Mouse (Mus musculus) brown adipose tissue, adult 24 weeks (tissue): ENCODE measurements around the gene Iqcj. TPM values are rescaled to one million over a fixed set of nuclear protein-coding genes. Genes with fewer than 3 reads are reported as not detected.

ENCODE experiments used
- H3K27ac ChIP-seq: fragments of 200-500 bp; replicated peaks from 2 replicates; pipeline ENCODE4 v1.5.1; 2012; ENCODE audit warnings: low read depth, mild to moderate bottlenecking, low read length
- H3K4me1 ChIP-seq: fragments of 200-500 bp; 2 replicates; pipeline ENCODE4 v1.6.1; 2012; ENCODE audit warnings: low read length, mixed read lengths; ENCODE audit not compliant: control insufficient read depth, insufficient read depth, insufficient read length
- H3K4me3 ChIP-seq: fragments of 200-500 bp; 2 replicates; pipeline ENCODE4 v1.5.1; 2012; ENCODE audit warnings: low read depth, mild to moderate bottlenecking, low read length, moderate library complexity; ENCODE audit not compliant: insufficient read depth
- polyA plus RNA-seq: library from polyadenylated mRNA; stranded (reverse); fragments of >200 nt; gene quantifications from 2 replicates; pipeline ENCODE4 v1.2.4, GENCODE M21; 2012; ENCODE audit not compliant: missing spikeins, insufficient read depth, insufficient read length

The Iqcj gene
- polyA plus RNA-seq: not detected in 2 replicates

DNA sequence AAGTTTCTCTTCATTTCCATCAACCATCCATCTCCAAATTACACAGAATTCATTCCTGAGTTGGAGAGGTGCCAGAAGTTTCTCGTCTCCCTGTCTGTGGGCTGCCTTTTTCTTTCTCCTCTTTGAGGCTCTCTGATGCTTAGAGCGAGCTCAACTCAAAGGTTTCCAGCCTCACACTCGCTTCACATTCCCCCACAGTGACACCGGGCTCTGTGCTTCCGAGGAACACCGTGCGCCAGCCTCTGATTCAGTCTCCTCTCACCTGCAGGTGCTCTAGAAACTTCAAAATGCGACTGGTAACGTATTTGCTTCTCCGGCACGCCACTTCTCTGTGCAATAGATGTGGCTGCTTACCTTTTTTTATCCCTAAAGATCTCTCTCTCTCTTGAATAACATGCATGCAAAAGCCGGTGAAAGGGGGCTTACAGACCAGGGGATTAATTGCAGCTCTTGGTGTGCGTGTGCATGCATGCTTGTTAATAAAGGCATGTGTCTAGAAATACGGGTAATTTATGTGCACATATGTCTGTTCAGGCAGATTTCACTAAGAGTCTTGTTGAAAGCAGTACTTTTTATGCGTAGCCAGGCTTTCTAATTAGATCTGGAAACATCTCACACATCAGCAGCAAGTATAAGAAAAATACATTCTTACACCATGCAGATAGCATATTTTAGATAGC is at the start of gene Iqcj, which contains the start of gene Iqschfp:
Iqcj (plus strand) TSS at position 195 of the 680 bp plus-strand sequence.
Iqschfp (plus strand) TSS at position 207 of the 680 bp plus-strand sequence.
- Histone ChIP-seq H3K27ac (no peak within 1 kb of the TSS), H3K4me3 (no peak within 1 kb of the TSS)

DNA sequence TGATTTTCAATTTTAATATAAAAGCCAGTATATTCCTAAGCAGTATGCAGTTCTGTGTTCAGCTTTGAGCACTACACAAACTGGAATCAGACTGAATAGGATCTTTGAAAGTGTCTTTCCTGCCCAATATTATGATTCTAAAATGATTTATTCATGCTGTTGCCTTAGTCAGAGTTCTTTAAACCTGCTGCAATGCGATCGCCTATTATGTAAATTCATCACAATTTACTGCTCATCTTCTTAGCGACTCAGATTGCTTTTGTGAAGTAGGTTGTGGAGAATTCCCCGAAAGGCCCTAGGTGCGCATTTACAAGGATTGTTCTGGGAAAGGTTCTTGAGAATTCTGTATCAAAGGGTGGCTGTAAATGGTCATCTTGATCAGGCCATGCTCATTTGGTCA is 39.6 kb upstream of the Iqcj start:
- Histone ChIP-seq H3K4me3 (no peak overlapping the region), H3K4me1 (no peaks in the 10 kb centered on the region), H3K27ac (no peak overlapping the region)

More for the DNA sequence above, at the start of gene Iqcj, which contains the start of gene Iqschfp:
- no peaks in the 10 kb centered on the region for H3K4me1 ChIP-seq

DNA sequence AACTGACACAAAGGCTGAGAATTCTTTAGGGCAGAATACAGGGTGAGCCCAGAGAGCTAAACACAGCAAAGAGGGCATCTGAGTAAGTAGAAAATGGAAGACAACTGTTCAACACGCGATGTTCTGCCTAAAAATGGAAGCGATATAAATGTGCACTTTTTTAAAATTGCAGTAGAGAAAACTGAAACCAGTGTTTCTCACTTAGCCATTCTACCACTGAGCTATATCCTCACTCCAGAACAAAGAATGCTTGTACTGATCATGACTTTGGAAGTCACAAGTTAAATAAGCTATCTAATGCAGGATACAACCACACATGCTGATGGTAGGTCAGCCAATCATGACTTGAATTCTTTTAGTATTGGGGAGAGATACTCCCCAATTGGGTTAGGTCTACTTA is 30.5 kb upstream of the Iqcj start:
- no peak overlapping the region for H3K27ac ChIP-seq
- H3K4me1 ChIP-seq: no peaks in the 10 kb centered on the region
- H3K4me3 ChIP-seq: no peak overlapping the region

DNA sequence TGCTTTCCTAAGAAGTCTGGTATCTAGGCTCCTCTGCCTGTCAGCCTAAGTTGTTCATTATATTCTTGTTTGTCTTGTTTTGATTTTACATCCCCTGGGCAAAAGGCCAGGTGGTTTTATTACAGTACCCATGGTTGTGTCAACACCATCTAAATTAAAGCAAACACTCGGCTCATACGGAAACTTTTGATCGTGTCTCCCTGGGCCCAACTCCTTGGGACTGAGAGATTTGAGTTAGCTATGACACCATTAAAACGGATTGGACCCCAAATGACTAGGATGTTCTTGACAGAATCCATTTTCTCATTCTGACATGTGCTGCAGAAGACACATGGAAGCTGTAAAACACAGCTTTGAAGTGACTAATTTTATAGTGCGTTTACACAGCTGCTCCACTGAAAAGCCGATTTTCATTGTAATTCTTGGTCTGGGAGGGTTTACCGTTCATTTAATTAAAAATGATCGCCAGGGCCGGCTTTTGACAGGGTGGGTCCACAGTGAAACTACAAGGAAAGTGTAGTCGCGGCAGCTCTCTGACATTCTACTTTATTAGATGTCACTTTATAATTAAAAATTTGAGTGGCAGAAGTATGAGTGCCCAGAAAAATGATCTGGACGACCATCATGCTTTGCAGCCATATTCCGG is 24.5 kb upstream of the Iqcj start:
- H3K27ac ChIP-seq: no peak overlapping the region
- H3K4me3 ChIP-seq: no peak overlapping the region

DNA sequence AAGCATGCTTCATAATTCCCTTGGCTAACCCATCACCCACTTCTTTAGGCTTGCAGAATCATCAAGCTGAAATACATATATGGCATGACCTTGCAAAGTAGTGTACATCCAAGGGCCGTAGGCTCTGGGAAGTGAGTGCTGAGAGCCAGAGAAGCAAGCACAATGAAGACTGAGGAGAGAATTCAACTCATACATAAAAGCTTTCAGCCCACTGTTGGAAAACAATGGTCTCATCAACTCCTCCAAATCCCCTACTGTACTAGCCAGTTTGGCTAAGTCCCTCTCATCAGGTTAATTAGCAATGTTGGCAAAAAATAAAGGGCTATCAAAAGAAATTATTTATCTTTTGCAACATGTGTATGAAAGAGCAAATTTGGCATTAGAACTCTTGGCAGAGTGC is 22.6 kb upstream of the Iqcj start:
- no peak overlapping the region for H3K4me3 ChIP-seq
- H3K4me1 ChIP-seq: no peaks in the 10 kb centered on the region
- H3K27ac ChIP-seq: no peak overlapping the region

More for the DNA sequence above, 24.5 kb upstream of the Iqcj start:
- H3K4me1 ChIP-seq: no peaks in the 10 kb centered on the region

DNA sequence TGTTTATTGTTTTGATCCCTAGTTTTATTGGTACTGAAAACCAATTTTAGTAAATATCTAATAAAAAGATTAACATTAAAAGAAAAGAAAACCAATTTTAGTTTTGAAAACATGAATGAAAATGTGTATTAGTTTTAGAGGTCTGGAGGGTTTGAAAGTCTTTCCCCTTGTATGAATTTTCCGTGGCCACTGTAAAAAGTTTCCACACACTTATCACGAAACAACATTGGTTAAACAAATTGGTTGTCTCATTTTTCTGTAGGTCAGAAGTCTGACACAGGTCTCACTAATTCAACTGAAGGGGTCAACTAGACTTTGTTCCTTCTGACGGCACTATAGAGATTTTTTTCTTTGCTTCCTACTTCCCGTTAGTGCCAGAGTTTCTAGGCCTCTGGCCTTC is 14.8 kb upstream of the Iqcj start:
- H3K4me1 ChIP-seq: no peaks in the 10 kb centered on the region
- no peak overlapping the region for H3K27ac ChIP-seq
- H3K4me3 ChIP-seq: no peak overlapping the region

DNA sequence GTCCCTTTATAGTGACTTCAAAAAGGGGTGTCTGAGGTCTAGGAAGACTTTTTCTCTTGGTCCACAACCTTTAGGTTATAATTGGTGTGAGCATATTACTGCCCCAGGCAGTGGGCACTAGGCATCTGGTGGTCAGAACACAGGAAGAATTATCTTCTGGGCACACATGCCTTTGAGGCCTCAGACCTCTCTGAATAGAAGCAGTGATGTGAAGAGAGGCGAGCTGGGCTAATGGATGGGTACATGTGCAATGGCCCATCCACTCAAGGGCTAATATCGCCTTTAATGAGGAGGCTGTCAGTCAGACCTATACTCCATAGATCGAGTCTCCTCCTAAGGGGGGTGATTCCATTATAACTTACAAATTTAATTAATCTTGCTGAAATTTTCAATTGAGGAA is 7.7 kb upstream of the Iqcj start:
- no peaks in the 10 kb centered on the region for H3K4me1 ChIP-seq
- no peak overlapping the region for H3K4me3 ChIP-seq
- H3K27ac ChIP-seq: no peak overlapping the region

DNA sequence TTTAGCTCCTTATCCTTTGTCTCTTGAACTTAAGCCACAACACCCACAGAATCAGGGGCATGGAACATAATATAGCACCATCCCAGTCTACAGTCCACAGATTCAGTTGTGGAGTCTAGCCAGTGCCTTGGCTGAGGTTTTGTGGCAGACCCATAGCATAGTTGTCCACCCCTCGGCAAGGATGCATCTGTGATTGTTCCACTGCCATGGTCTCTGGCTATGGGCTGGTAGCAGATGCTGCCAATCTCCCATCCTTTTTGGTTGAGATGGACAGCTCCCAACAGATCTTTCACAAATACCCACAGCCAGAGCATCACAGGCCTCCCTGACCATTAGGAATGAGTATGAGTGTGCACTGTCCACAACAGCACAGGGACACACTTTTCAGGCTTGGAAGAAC is 5.8 kb upstream of the Iqcj start:
- no peak overlapping the region for H3K27ac ChIP-seq
- no peak overlapping the region for H3K4me3 ChIP-seq
- H3K4me1 ChIP-seq: no peaks in the 10 kb centered on the region

DNA sequence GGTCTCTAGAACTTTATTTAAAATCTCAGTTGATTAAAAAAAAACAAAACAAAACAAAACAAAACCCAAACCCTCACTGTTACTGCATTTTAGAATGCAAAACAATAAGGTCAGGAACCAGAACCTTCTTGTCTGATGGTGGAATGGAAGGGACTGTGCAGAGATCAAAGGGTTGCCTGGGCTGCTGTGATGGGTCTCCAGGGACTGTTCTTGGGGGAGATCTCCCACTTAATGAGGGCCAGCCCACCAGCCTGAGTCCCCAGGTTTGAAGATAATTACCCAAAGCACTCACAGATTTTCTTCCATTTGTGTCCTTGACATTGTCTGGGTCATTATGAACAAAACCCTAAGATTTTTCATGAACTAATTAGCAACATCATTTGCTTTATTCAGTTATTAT is 4.8 kb upstream of the Iqcj start:
- H3K4me1 ChIP-seq: no peaks in the 10 kb centered on the region
- no peak overlapping the region for H3K4me3 ChIP-seq
- no peak overlapping the region for H3K27ac ChIP-seq

DNA sequence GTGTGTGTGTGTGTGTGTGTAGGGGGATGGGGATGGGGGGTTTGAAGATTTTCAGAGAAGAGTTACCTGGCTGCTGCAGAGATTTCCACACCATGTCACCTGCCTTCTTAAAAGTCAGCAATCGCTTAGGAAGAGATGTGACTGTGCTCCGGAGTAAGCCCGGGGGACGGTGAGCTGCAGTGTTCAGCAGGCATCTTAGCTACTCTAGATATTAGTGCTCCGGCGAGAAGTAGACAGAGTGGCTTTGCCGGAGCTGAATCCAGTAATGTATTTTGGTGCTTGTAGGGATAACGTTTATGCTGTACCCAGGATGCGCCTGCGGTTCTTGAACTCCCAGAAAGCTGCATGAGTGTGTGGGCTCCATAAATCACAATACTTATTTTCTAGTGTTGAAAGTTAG is 748 bp downstream of the Iqcj start:
- Histone ChIP-seq H3K4me3 (no peak overlapping the region), H3K4me1 (no peaks in the 10 kb centered on the region)

DNA sequence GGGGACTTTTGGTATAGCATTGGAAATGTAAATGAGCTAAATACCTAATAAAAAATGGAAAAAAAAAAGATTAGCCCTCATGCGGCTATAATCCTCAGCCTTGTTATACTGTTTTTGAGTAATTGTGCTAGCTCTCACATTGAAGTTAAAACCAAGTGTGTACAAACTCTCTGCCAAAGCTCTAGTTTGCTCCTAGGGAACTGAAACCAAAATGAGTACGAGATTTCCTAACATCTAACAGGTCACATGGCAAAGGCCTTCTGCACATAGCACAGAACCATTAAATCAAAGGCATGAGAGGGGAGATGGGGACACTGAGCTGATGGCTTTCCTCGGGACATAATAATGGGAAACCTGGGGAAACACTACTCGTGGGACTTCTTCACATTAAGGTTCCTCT is 10.5 kb downstream of the Iqcj start:
- no peak overlapping the region for H3K27ac ChIP-seq
- H3K4me3 ChIP-seq: no peak overlapping the region

More for the DNA sequence above, 748 bp downstream of the Iqcj start:
- H3K27ac ChIP-seq: no peak overlapping the region

DNA sequence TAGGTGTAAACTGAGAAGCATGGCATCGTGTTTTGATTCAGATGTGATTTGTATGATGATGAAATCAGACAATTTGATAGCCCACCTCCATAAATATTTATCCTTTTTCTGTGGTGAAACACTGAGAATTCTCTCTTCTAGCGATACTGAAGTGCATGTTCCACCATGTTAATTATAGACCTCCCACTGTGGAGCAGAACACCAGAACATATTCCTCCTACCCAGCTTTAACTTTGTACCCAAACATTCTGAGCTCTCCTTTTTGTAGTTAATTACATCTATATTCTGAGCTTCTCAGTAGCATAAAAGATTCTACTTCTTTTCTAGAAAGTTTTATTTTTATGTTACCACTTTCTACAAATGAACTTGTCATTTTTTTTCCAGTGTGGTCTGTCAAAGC is 16.6 kb downstream of the Iqcj start:
- H3K4me1 ChIP-seq: no peaks in the 10 kb centered on the region

More for the DNA sequence above, 10.5 kb downstream of the Iqcj start:
- no peaks in the 10 kb centered on the region for H3K4me1 ChIP-seq

DNA sequence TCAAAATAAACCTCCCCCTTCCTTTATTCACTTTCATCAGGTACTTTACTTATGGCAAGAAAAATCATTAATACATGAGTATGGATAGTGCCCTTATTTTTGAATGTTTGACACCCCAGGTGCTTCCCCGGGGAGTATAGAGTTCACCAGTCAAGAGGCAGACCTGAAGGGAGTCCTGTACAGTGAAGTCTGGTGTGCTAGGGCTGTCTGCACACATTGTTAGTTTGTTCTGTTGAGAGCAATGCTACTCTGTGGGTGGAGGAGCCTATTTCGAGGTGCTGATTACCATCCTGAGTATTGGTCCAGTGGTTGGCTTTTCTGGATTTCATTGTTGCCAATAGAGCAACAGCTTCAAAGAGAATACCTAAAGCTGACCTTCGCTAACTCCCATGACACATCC is 26.1 kb downstream of the Iqcj start:
- Histone ChIP-seq H3K27ac (no peak overlapping the region), H3K4me1 (no peaks in the 10 kb centered on the region), H3K4me3 (no peak overlapping the region)

More for the DNA sequence above, 16.6 kb downstream of the Iqcj start:
- H3K4me3 ChIP-seq: no peak overlapping the region
- H3K27ac ChIP-seq: no peak overlapping the region

DNA sequence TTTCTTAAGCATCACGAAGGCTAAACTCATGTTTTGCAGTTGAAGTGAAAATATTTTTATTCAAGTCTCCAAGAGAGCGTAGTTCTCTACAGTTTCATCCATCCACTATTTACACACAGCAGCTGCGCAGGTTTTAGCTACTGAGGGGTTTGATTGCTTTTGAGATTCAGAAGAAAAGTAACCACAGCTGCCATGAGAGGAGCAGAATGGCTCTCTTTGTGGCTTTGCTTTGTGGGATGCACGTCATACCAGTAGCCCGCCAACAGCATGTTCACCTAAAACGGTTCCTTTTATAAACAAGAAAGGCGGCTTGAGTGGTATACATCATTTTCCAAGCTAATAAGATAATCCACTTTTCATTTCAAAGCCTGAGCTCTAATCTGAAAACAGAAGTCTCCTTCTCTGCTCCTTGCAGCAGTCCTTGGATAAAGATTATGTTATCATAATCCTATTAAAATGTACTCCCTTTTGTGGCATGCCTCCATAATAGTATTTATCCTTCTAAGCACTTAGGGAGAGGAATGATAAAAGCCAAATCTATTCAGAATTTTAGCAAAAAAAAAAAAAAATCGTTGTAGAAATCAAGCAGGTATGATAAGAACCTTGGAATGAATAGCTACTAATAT is 26.7 kb downstream of the Iqcj start:
- H3K4me3 ChIP-seq: no peak overlapping the region
- no peak overlapping the region for H3K27ac ChIP-seq
- H3K4me1 ChIP-seq: no peaks in the 10 kb centered on the region

DNA sequence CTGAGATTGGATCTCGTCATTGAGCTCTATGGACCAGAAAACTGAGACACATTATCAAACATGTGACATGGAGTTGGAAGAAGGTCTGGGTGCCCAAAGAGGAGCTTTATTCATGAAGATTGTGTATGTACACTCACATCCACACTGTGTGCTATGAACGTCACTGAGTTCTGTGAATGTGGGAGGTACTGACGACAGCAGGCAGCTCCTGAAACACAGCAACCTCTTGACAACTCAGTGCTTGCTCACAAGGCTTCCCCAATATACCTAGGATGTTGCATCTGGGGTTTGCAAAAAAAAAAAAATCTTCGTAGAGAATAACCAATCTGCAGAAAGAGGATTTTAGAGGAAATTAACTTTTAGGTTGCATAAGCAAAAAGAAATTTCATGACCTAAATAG is 31.1 kb downstream of the Iqcj start:
- Histone ChIP-seq H3K4me1 (no peaks in the 10 kb centered on the region), H3K4me3 (no peak overlapping the region), H3K27ac (no peak overlapping the region)
